Mouse (Mus musculus) bone marrow macrophage, adult 2 months (primary cell): Measurements from ENCODE around the gene Mthfr. TPM values are rescaled to one million over a fixed set of nuclear protein-coding genes. Genes with fewer than 3 reads are reported as not detected.

Experiments used
- H3K27ac ChIP-seq: 2 replicates; pipeline ENCODE4 v1.5.1; 2012; ENCODE audit warnings: low read depth, low read length; ENCODE audit not compliant: insufficient read depth
- H3K4me1 ChIP-seq: 2 replicates; pipeline ENCODE4 v1.6.1; 2012; ENCODE audit warnings: low read length; ENCODE audit not compliant: control insufficient read depth, insufficient read depth
- H3K4me3 ChIP-seq: 2 replicates; pipeline ENCODE4 v1.5.1; 2012; ENCODE audit warnings: mild to moderate bottlenecking, low read length, moderate library complexity; ENCODE audit not compliant: insufficient read depth
- CTCF ChIP-seq: IDR thresholded peaks from 2 replicates; pipeline ENCODE4 v1.5.1; 2012; ENCODE audit warnings: low read depth, mild to moderate bottlenecking, low read length, moderate library complexity
- POLR2A ChIP-seq: IDR thresholded peaks from 2 replicates; pipeline ENCODE4 v1.6.1; 2012; ENCODE audit warnings: mild to moderate bottlenecking, low read depth, low read length, borderline replicate concordance
- polyA plus RNA-seq: library from polyadenylated mRNA; stranded (reverse); fragments of >200 nt; gene quantifications from 2 replicates; pipeline ENCODE4 v1.2.4, GENCODE M21; 2012; ENCODE audit not compliant: missing spikeins, insufficient read depth, insufficient read length

The Mthfr gene
- polyA plus RNA-seq, 1 experiment = 59.0 TPM

- TF ChIP-seq POLR2A = no peak
- TF ChIP-seq CTCF = no peak
- Histone ChIP-seq H3K27ac (no peak overlapping the region), H3K4me1 (no peaks in the 10 kb centered on the region), H3K4me3 (no peak overlapping the region)
Observed at GRCm38 (mm10) chr4:148011332-148011731, 27.5 kb upstream of the Mthfr start.

- H3K4me1 ChIP-seq = no peaks in the 10 kb centered on the region
- TF ChIP-seq CTCF (no peak), POLR2A (no peak)
- no peak overlapping the region for H3K4me3 ChIP-seq
- H3K27ac ChIP-seq = no peak overlapping the region
Observed at GRCm38 (mm10) chr4:148012216-148012615, 26.7 kb upstream of the Mthfr start.

GRCm38 (mm10) chr4:148015418-148015817 lies 23.5 kb upstream of the Mthfr start:
- no peak overlapping the region for H3K4me3 ChIP-seq
- H3K27ac ChIP-seq = no peak overlapping the region
- TF ChIP-seq POLR2A (no peak), CTCF (no peak)
- no peaks in the 10 kb centered on the region for H3K4me1 ChIP-seq

- H3K4me3 ChIP-seq = no peak overlapping the region
- H3K4me1 ChIP-seq = no peaks in the 10 kb centered on the region
- TF ChIP-seq CTCF = no peak
- TF ChIP-seq POLR2A = no peak
Observed at GRCm38 (mm10) chr4:148016981-148017380, 21.9 kb upstream of the Mthfr start.

GRCm38 (mm10) chr4:148018410-148018809 lies 20.5 kb upstream of the Mthfr start:
- no peak overlapping the region for H3K4me3 ChIP-seq
- H3K27ac ChIP-seq = no peak overlapping the region
- no peaks in the 10 kb centered on the region for H3K4me1 ChIP-seq
- TF ChIP-seq CTCF (no peak), POLR2A (no peak)

More at GRCm38 (mm10) chr4:148016981-148017380, 21.9 kb upstream of the Mthfr start:
- H3K27ac ChIP-seq = no peak overlapping the region

GRCm38 (mm10) chr4:148024003-148024402 lies 14.9 kb upstream of the Mthfr start:
- H3K4me1 ChIP-seq = no peaks in the 10 kb centered on the region
- H3K27ac ChIP-seq = no peak overlapping the region
- TF ChIP-seq POLR2A (no peak), CTCF (no peak)
- no peak overlapping the region for H3K4me3 ChIP-seq

GRCm38 (mm10) chr4:148029297-148029696 lies 9.6 kb upstream of the Mthfr start:
- Histone ChIP-seq H3K4me1 (peaks cover 2% of the 10 kb centered on the region; the same call in 1 of the 2 replicates), H3K27ac (no peak overlapping the region), H3K4me3 (no peak overlapping the region)
- TF ChIP-seq CTCF (no peak), POLR2A (no peak)

GRCm38 (mm10) chr4:148030506-148030905 lies 8.4 kb upstream of the Mthfr start:
- peaks cover 2% of the 10 kb centered on the region; the same call in 1 of the 2 replicates for H3K4me1 ChIP-seq
- no peak overlapping the region for H3K27ac ChIP-seq
- TF ChIP-seq POLR2A = no peak
- TF ChIP-seq CTCF = no peak
- no peak overlapping the region for H3K4me3 ChIP-seq

- peaks cover 7% of the 10 kb centered on the region for H3K4me1 ChIP-seq
- no peak overlapping the region for H3K4me3 ChIP-seq
- no peak overlapping the region for H3K27ac ChIP-seq
- TF ChIP-seq CTCF (no peak), POLR2A (no peak)
Observed at GRCm38 (mm10) chr4:148033858-148034410, 4.9 kb upstream of the Mthfr start.

- Histone ChIP-seq H3K4me1 (peaks cover 10% of the 10 kb centered on the region), H3K4me3 (no peak overlapping the region), H3K27ac (no peak overlapping the region)
- TF ChIP-seq POLR2A (no peak), CTCF (no peak)
Observed at GRCm38 (mm10) chr4:148035440-148035839, 3.4 kb upstream of the Mthfr start.

GRCm38 (mm10) chr4:148038079-148038599 lies 738 bp upstream of the Mthfr start:
- H3K4me3 ChIP-seq = peak overlapping the region; percentile 82
- H3K27ac ChIP-seq = peak overlapping the region; percentile 83
- TF ChIP-seq CTCF (no peak), POLR2A (no peak)
- H3K4me1 ChIP-seq = peaks cover 23% of the 10 kb centered on the region
